Mouse (Mus musculus): ENCODE data around the gene Rfx4.

Rfx4 gene

GRCm38 (mm10) chr10:84755786-84756203, at the start of gene Rfx4:
Rfx4 (plus strand) TSS chr10:84756062.
- Histone ChIP-seq H3K36me3 (ENCODE audit: insufficient read depth, low read length) (no peaks in the 10 kb centered on the region), H3K4me3 (replicated peaks; ENCODE audit: low read length) (peak within 1 kb of the TSS; percentile 71), H3K27me3 (ENCODE audit: insufficient read depth, low read length) (peaks cover 93% of the 10 kb centered on the region), H3K4me1 (replicated peaks; ENCODE audit: low read depth, low read length) (peaks cover 72% of the 10 kb centered on the region), H3K9me3 (ENCODE audit: low read length) (peaks cover 9% of the 10 kb centered on the region)
- TF ChIP-seq NANOG (IDR thresholded peaks at IDR 0.05; ENCODE audit: borderline replicate concordance, low read length) = peak; percentile 27; the same call in 1 of the 2 replicates
- TF ChIP-seq CTCF (conservative IDR thresholded peaks at IDR 0.05; ENCODE audit: low read length) = no peak
- TF ChIP-seq POU5F1 (IDR thresholded peaks at IDR 0.05; ENCODE audit: borderline replicate concordance, low read length) = peak; percentile 62; the same call in 1 of the 2 replicates

- H3K4me3 ChIP-seq (replicated peaks; ENCODE audit: low read length) = no peak overlapping the region
- peaks cover 67% of the 10 kb centered on the region for H3K4me1 ChIP-seq (replicated peaks; ENCODE audit: low read depth, low read length)
- H3K36me3 ChIP-seq (ENCODE audit: insufficient read depth, low read length) = peaks cover 64% of the 10 kb centered on the region
- H3K27me3 ChIP-seq (ENCODE audit: insufficient read depth, low read length) = peaks cover 7% of the 10 kb centered on the region
- no peak for TF ChIP-seq CTCF (conservative IDR thresholded peaks at IDR 0.05; ENCODE audit: low read length)
- TF ChIP-seq POU5F1 (IDR thresholded peaks at IDR 0.05; ENCODE audit: borderline replicate concordance, low read length) = no peak
- TF ChIP-seq NANOG (IDR thresholded peaks at IDR 0.05; ENCODE audit: borderline replicate concordance, low read length) = no peak
- no peaks in the 10 kb centered on the region for H3K9me3 ChIP-seq (ENCODE audit: low read length)
These were observed 49.3 kb upstream of the Rfx4 start for GRCm38 (mm10) chr10:84706543-84706942.

- Histone ChIP-seq H3K4me3 (replicated peaks; ENCODE audit: low read length) (no peak overlapping the region), H3K4me1 (replicated peaks; ENCODE audit: low read depth, low read length) (peaks cover 74% of the 10 kb centered on the region), H3K9me3 (ENCODE audit: low read length) (no peaks in the 10 kb centered on the region), H3K27me3 (ENCODE audit: insufficient read depth, low read length) (peaks cover 7% of the 10 kb centered on the region), H3K36me3 (ENCODE audit: insufficient read depth, low read length) (peaks cover 60% of the 10 kb centered on the region)
- no peak for TF ChIP-seq NANOG (IDR thresholded peaks at IDR 0.05; ENCODE audit: borderline replicate concordance, low read length)
- TF ChIP-seq POU5F1 (IDR thresholded peaks at IDR 0.05; ENCODE audit: borderline replicate concordance, low read length) = no peak
- no peak for TF ChIP-seq CTCF (conservative IDR thresholded peaks at IDR 0.05; ENCODE audit: low read length)
These were observed 48.6 kb upstream of the Rfx4 start for GRCm38 (mm10) chr10:84707226-84707625.

GRCm38 (mm10) chr10:84707752-84708530, 47.9 kb upstream of the Rfx4 start:
- H3K4me3 ChIP-seq (replicated peaks; ENCODE audit: low read length) = no peak overlapping the region
- peaks cover 64% of the 10 kb centered on the region for H3K36me3 ChIP-seq (ENCODE audit: insufficient read depth, low read length)
- peaks cover 81% of the 10 kb centered on the region for H3K4me1 ChIP-seq (replicated peaks; ENCODE audit: low read depth, low read length)
- H3K9me3 ChIP-seq (ENCODE audit: low read length) = no peaks in the 10 kb centered on the region
- H3K27me3 ChIP-seq (ENCODE audit: insufficient read depth, low read length) = peaks cover 7% of the 10 kb centered on the region
- TF ChIP-seq POU5F1 (IDR thresholded peaks at IDR 0.05; ENCODE audit: borderline replicate concordance, low read length) (peak; percentile 38; the same call in 1 of the 2 replicates), CTCF (conservative IDR thresholded peaks at IDR 0.05; ENCODE audit: low read length) (no peak), NANOG (IDR thresholded peaks at IDR 0.05; ENCODE audit: borderline replicate concordance, low read length) (peak; percentile 99)

GRCm38 (mm10) chr10:84710192-84710591, 45.7 kb upstream of the Rfx4 start:
- Histone ChIP-seq H3K4me3 (replicated peaks; ENCODE audit: low read length) (no peak overlapping the region), H3K4me1 (replicated peaks; ENCODE audit: low read depth, low read length) (peaks cover 94% of the 10 kb centered on the region), H3K36me3 (ENCODE audit: insufficient read depth, low read length) (peaks cover 68% of the 10 kb centered on the region), H3K27me3 (ENCODE audit: insufficient read depth, low read length) (peaks cover 7% of the 10 kb centered on the region), H3K9me3 (ENCODE audit: low read length) (no peaks in the 10 kb centered on the region)
- TF ChIP-seq NANOG (IDR thresholded peaks at IDR 0.05; ENCODE audit: borderline replicate concordance, low read length) = no peak
- no peak for TF ChIP-seq POU5F1 (IDR thresholded peaks at IDR 0.05; ENCODE audit: borderline replicate concordance, low read length)
- TF ChIP-seq CTCF (conservative IDR thresholded peaks at IDR 0.05; ENCODE audit: low read length) = no peak

- no peaks in the 10 kb centered on the region for H3K9me3 ChIP-seq (ENCODE audit: low read length)
- TF ChIP-seq CTCF (conservative IDR thresholded peaks at IDR 0.05; ENCODE audit: low read length) (no peak), NANOG (IDR thresholded peaks at IDR 0.05; ENCODE audit: borderline replicate concordance, low read length) (no peak), POU5F1 (IDR thresholded peaks at IDR 0.05; ENCODE audit: borderline replicate concordance, low read length) (no peak)
- peaks cover 7% of the 10 kb centered on the region for H3K27me3 ChIP-seq (ENCODE audit: insufficient read depth, low read length)
- peaks cover 68% of the 10 kb centered on the region for H3K36me3 ChIP-seq (ENCODE audit: insufficient read depth, low read length)
- no peak overlapping the region for H3K4me3 ChIP-seq (replicated peaks; ENCODE audit: low read length)
- peaks cover 88% of the 10 kb centered on the region for H3K4me1 ChIP-seq (replicated peaks; ENCODE audit: low read depth, low read length)
These were observed 45.0 kb upstream of the Rfx4 start for GRCm38 (mm10) chr10:84710827-84711226.

- H3K27me3 ChIP-seq (ENCODE audit: insufficient read depth, low read length) = peaks cover 7% of the 10 kb centered on the region
- TF ChIP-seq CTCF (conservative IDR thresholded peaks at IDR 0.05; ENCODE audit: low read length) (no peak), NANOG (IDR thresholded peaks at IDR 0.05; ENCODE audit: borderline replicate concordance, low read length) (no peak), POU5F1 (IDR thresholded peaks at IDR 0.05; ENCODE audit: borderline replicate concordance, low read length) (no peak)
These were observed 44.4 kb upstream of the Rfx4 start for GRCm38 (mm10) chr10:84711479-84711878.

GRCm38 (mm10) chr10:84711940-84712339, 43.9 kb upstream of the Rfx4 start:
- no peak overlapping the region for H3K4me3 ChIP-seq (replicated peaks; ENCODE audit: low read length)
- peaks cover 79% of the 10 kb centered on the region for H3K4me1 ChIP-seq (replicated peaks; ENCODE audit: low read depth, low read length)
- no peak for TF ChIP-seq CTCF (conservative IDR thresholded peaks at IDR 0.05; ENCODE audit: low read length)
- no peak for TF ChIP-seq POU5F1 (IDR thresholded peaks at IDR 0.05; ENCODE audit: borderline replicate concordance, low read length)
- no peak for TF ChIP-seq NANOG (IDR thresholded peaks at IDR 0.05; ENCODE audit: borderline replicate concordance, low read length)
- no peaks in the 10 kb centered on the region for H3K9me3 ChIP-seq (ENCODE audit: low read length)
- peaks cover 7% of the 10 kb centered on the region for H3K27me3 ChIP-seq (ENCODE audit: insufficient read depth, low read length)
- H3K36me3 ChIP-seq (ENCODE audit: insufficient read depth, low read length) = peaks cover 73% of the 10 kb centered on the region

More at GRCm38 (mm10) chr10:84711479-84711878, 44.4 kb upstream of the Rfx4 start:
- Histone ChIP-seq H3K4me1 (replicated peaks; ENCODE audit: low read depth, low read length) (peaks cover 83% of the 10 kb centered on the region), H3K4me3 (replicated peaks; ENCODE audit: low read length) (no peak overlapping the region), H3K36me3 (ENCODE audit: insufficient read depth, low read length) (peaks cover 70% of the 10 kb centered on the region), H3K9me3 (ENCODE audit: low read length) (no peaks in the 10 kb centered on the region)

Data from E14TG2a.4 (cell line).